Mouse (Mus musculus) forebrain, embryonic 10.5 days (tissue): Measurements from ENCODE around the gene Elmo1. TPM values are rescaled to one million over a fixed set of nuclear protein-coding genes. Genes with fewer than 3 reads are reported as not detected.

Source experiments
- DNase-seq: peaks from one replicate; pipeline ENCODE4 v3.0.0-alpha.2; 2017; ENCODE audit warnings: low spot score; ENCODE audit errors: extremely low spot score
- H3K27ac ChIP-seq: fragments of 300-500 bp; sonication (generic); 2 replicates; pipeline ENCODE4 v1.5.1; 2016; ENCODE audit warnings: mild to moderate bottlenecking
- H3K27me3 ChIP-seq: fragments of 300-500 bp; sonication (generic); 2 replicates; pipeline ENCODE4 v1.6.1; 2016; ENCODE audit warnings: mild to moderate bottlenecking; ENCODE audit not compliant: poor library complexity, severe bottlenecking
- H3K36me3 ChIP-seq: fragments of 300-500 bp; sonication (generic); replicated peaks from 2 replicates; pipeline ENCODE4 v1.6.1; 2016; ENCODE audit warnings: mild to moderate bottlenecking, moderate library complexity
- H3K4me1 ChIP-seq: fragments of 300-500 bp; sonication (generic); 2 replicates; pipeline ENCODE4 v1.6.1; 2016
- H3K4me3 ChIP-seq: fragments of 300-500 bp; sonication (generic); 2 replicates; pipeline ENCODE4 v1.5.1; 2016; ENCODE audit warnings: mild to moderate bottlenecking, moderate library complexity
- H3K9me3 ChIP-seq: fragments of 300-500 bp; sonication (generic); 2 replicates; pipeline ENCODE4 v1.6.1; 2016; ENCODE audit warnings: mild to moderate bottlenecking, moderate library complexity
- WGBS: fragments of 180-500 bp; shearing (Covaris S2); methylation state at CpG from one replicate; pipeline ENCODE4 v1.1.7; 2016; 5-methylcytosine and 5-hydroxymethylcytosine counted together
- polyA plus RNA-seq: library from polyadenylated mRNA; unstranded; fragments of >200 nt; fragmentation: Nextera tagmentation; extraction: Ambion mirVana; gene quantifications from 2 replicates; pipeline ENCODE4 v1.2.1, GENCODE M21; 2016

The Elmo1 gene
- 8.9 and 9.4 TPM in 2 replicates for polyA plus RNA-seq

GRCm38 (mm10) chr13:20090133-20090710 is at the start of gene Elmo1:
TSS of gene Elmo1 (plus strand) at chr13:20090596.
- peak; percentile 84 for DNase-seq
- peak within 1 kb of the TSS; percentile 90 for H3K27ac ChIP-seq
- H3K36me3 ChIP-seq, result no peaks in the 10 kb centered on the region
- peak within 1 kb of the TSS; percentile 89 for H3K4me3 ChIP-seq
- peaks cover 15% of the 10 kb centered on the region for H3K4me1 ChIP-seq
- no peaks in the 10 kb centered on the region for H3K9me3 ChIP-seq
- H3K27me3 ChIP-seq, result peaks cover 38% of the 10 kb centered on the region
- WGBS, result under 1% methylated on average over 49 of the region's 49 CpGs

- 7% methylated on average over 2 of the region's 2 CpGs for WGBS
- no peak for DNase-seq
Observed at GRCm38 (mm10) chr13:20041169-20041830, 49.1 kb upstream of the Elmo1 start.

GRCm38 (mm10) chr13:20042856-20043255 is 47.5 kb upstream of the Elmo1 start:
- Histone ChIP-seq H3K4me1 (peaks cover 10% of the 10 kb centered on the region), H3K9me3 (no peaks in the 10 kb centered on the region), H3K36me3 (no peaks in the 10 kb centered on the region), H3K27me3 (0 out of 2 replicates have a peak, but pooled peaks cover 8% of the 10 kb centered on the region), H3K27ac (no peak overlapping the region), H3K4me3 (no peak overlapping the region)
- no peak for DNase-seq
- WGBS, result 94% methylated on average over 2 of the region's 2 CpGs

More at GRCm38 (mm10) chr13:20041169-20041830, 49.1 kb upstream of the Elmo1 start:
- 0 out of 2 replicates have a peak overlapping the region, but pooled peaks have one; percentile 4 for H3K27ac ChIP-seq
- no peak overlapping the region for H3K4me3 ChIP-seq
- H3K9me3 ChIP-seq, result no peaks in the 10 kb centered on the region
- peaks cover 7% of the 10 kb centered on the region for H3K4me1 ChIP-seq
- no peaks in the 10 kb centered on the region for H3K36me3 ChIP-seq
- H3K27me3 ChIP-seq, result no peaks in the 10 kb centered on the region

- H3K9me3 ChIP-seq, result no peaks in the 10 kb centered on the region
- H3K4me1 ChIP-seq, result peaks cover 29% of the 10 kb centered on the region
- H3K36me3 ChIP-seq, result no peaks in the 10 kb centered on the region
- WGBS, result 96% methylated on average over 2 of the region's 2 CpGs
- 0 out of 2 replicates have a peak, but pooled peaks cover 10% of the 10 kb centered on the region for H3K27me3 ChIP-seq
- no peak overlapping the region for H3K27ac ChIP-seq
- no peak for DNase-seq
- H3K4me3 ChIP-seq, result no peak overlapping the region
Observed at GRCm38 (mm10) chr13:20045350-20045749, 45.0 kb upstream of the Elmo1 start.

GRCm38 (mm10) chr13:20045836-20046235 is 44.6 kb upstream of the Elmo1 start:
- peaks cover 29% of the 10 kb centered on the region for H3K4me1 ChIP-seq

GRCm38 (mm10) chr13:20046406-20046805 is 44.0 kb upstream of the Elmo1 start:
- 92% methylated on average over 4 of the region's 4 CpGs for WGBS
- Histone ChIP-seq H3K27me3 (0 out of 2 replicates have a peak, but pooled peaks cover 10% of the 10 kb centered on the region), H3K36me3 (no peaks in the 10 kb centered on the region), H3K4me1 (peaks cover 24% of the 10 kb centered on the region), H3K4me3 (no peak overlapping the region), H3K9me3 (no peaks in the 10 kb centered on the region), H3K27ac (no peak overlapping the region)
- no peak for DNase-seq

More at GRCm38 (mm10) chr13:20045836-20046235, 44.6 kb upstream of the Elmo1 start:
- 92% methylated on average over 5 of the region's 5 CpGs for WGBS
- Histone ChIP-seq H3K27me3 (0 out of 2 replicates have a peak, but pooled peaks cover 10% of the 10 kb centered on the region), H3K4me3 (no peak overlapping the region), H3K27ac (no peak overlapping the region), H3K9me3 (no peaks in the 10 kb centered on the region), H3K36me3 (no peaks in the 10 kb centered on the region)
- DNase-seq, result no peak

GRCm38 (mm10) chr13:20047926-20048836 is 42.2 kb upstream of the Elmo1 start:
- H3K4me1 ChIP-seq, result peaks cover 23% of the 10 kb centered on the region
- no peak for DNase-seq
- H3K9me3 ChIP-seq, result no peaks in the 10 kb centered on the region
- H3K27ac ChIP-seq, result peak overlapping the region; percentile 71
- H3K4me3 ChIP-seq, result peak overlapping the region; percentile 23; the same call in 1 of the 2 replicates
- H3K27me3 ChIP-seq, result 0 out of 2 replicates have a peak, but pooled peaks cover 10% of the 10 kb centered on the region
- WGBS, result 40% methylated on average over 14 of the region's 14 CpGs
- no peaks in the 10 kb centered on the region for H3K36me3 ChIP-seq

GRCm38 (mm10) chr13:20048837-20049160 is 41.6 kb upstream of the Elmo1 start:
- no peaks in the 10 kb centered on the region for H3K36me3 ChIP-seq
- peak overlapping the region; percentile 71 for H3K27ac ChIP-seq
- H3K4me1 ChIP-seq, result peaks cover 23% of the 10 kb centered on the region
- DNase-seq, result peak; percentile 21
- H3K9me3 ChIP-seq, result no peaks in the 10 kb centered on the region
- 0 out of 2 replicates have a peak, but pooled peaks cover 10% of the 10 kb centered on the region for H3K27me3 ChIP-seq
- H3K4me3 ChIP-seq, result peak overlapping the region; percentile 23; the same call in 1 of the 2 replicates
- 11% methylated on average over 2 of the region's 2 CpGs for WGBS

GRCm38 (mm10) chr13:20049654-20050053 is 40.7 kb upstream of the Elmo1 start:
- 0 out of 2 replicates have a peak, but pooled peaks cover 10% of the 10 kb centered on the region for H3K27me3 ChIP-seq
- no peak overlapping the region for H3K4me3 ChIP-seq
- H3K36me3 ChIP-seq, result no peaks in the 10 kb centered on the region
- H3K27ac ChIP-seq, result peak overlapping the region; percentile 53; the same call in 1 of the 2 replicates
- no peak for DNase-seq
- no peaks in the 10 kb centered on the region for H3K9me3 ChIP-seq
- WGBS, result 59% methylated on average over 8 of the region's 8 CpGs
- peaks cover 23% of the 10 kb centered on the region for H3K4me1 ChIP-seq

- Histone ChIP-seq H3K36me3 (no peaks in the 10 kb centered on the region), H3K4me1 (peaks cover 25% of the 10 kb centered on the region), H3K27me3 (0 out of 2 replicates have a peak, but pooled peaks cover 10% of the 10 kb centered on the region), H3K4me3 (no peak overlapping the region), H3K27ac (no peak overlapping the region), H3K9me3 (no peaks in the 10 kb centered on the region)
- DNase-seq, result no peak
- WGBS, result 91% methylated on average over 10 of the region's 10 CpGs
Observed at GRCm38 (mm10) chr13:20050149-20050548, 40.2 kb upstream of the Elmo1 start.

- 88% methylated on average over 1 of the region's 1 CpGs for WGBS
Observed at GRCm38 (mm10) chr13:20057926-20058325, 32.5 kb upstream of the Elmo1 start.

GRCm38 (mm10) chr13:20061031-20061430 is 29.4 kb upstream of the Elmo1 start:
- H3K9me3 ChIP-seq, result no peaks in the 10 kb centered on the region
- no peak overlapping the region for H3K27ac ChIP-seq
- no peak for DNase-seq
- H3K4me1 ChIP-seq, result no peaks in the 10 kb centered on the region
- H3K4me3 ChIP-seq, result no peak overlapping the region
- H3K36me3 ChIP-seq, result no peaks in the 10 kb centered on the region
- 84% methylated on average over 5 of the region's 5 CpGs for WGBS
- no peaks in the 10 kb centered on the region for H3K27me3 ChIP-seq

More at GRCm38 (mm10) chr13:20057926-20058325, 32.5 kb upstream of the Elmo1 start:
- no peaks in the 10 kb centered on the region for H3K9me3 ChIP-seq
- H3K36me3 ChIP-seq, result no peaks in the 10 kb centered on the region
- H3K27me3 ChIP-seq, result no peaks in the 10 kb centered on the region
- no peak overlapping the region for H3K4me3 ChIP-seq
- H3K4me1 ChIP-seq, result 0 out of 2 replicates have a peak, but pooled peaks cover 3% of the 10 kb centered on the region
- no peak for DNase-seq
- no peak overlapping the region for H3K27ac ChIP-seq
